Mouse (Mus musculus) liver, postnatal 0 days (tissue): ENCODE results near the gene Slc36a4.

Experiments used
- CTCF ChIP-seq: sonication (generic); IDR thresholded peaks from 2 replicates; pipeline ENCODE4 v1.5.1; 2016; ENCODE audit warnings: antibody characterized with exemption, low read depth
- EP300 ChIP-seq: IDR thresholded peaks from 2 replicates; pipeline ENCODE4 v1.6.1; 2016; ENCODE audit warnings: antibody characterized with exemption, low read depth, mild to moderate bottlenecking

DNA sequence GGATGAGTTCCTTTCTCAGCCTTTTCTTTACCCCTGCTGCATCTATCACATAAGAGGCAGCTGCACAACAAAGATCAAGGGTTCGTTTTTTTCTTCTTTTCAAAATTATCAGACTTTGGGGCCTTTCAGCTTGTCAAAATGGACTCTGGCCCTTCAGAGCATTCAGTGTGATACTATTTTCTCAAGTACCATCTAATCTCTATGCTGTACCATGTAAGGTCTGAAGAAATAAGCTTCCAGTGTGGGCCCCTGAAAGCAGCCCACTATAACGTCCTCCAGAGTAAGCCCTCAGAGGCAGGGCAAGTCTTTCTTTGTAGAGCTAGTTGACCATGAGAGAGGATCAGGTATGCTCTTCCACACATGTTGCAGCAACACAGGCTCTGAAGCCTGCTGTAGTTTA is 77.1 kb downstream of the Slc36a4 start:
- TF ChIP-seq CTCF (no peak), EP300 (no peak)
